Mouse (Mus musculus) liver, embryonic 16.5 days (tissue): ENCODE results near the gene Eya2. TPM values are rescaled to one million over a fixed set of nuclear protein-coding genes. Genes with fewer than 3 reads are reported as not detected.

ENCODE experiments used
- ATAC-seq: fragments of 200-750 bp; cut with Nextera tagmentation; 2 replicates; pipeline ENCODE4 v1.8.0; 2017; ENCODE audit warnings: low read depth, mild to moderate bottlenecking, moderate number of reproducible peaks, moderate library complexity
- H3K27ac ChIP-seq: fragments of 300-500 bp; sonication (generic); 2 replicates; pipeline ENCODE4 v1.5.1; 2014; ENCODE audit warnings: mild to moderate bottlenecking, low read length
- H3K27me3 ChIP-seq: fragments of 300-500 bp; sonication (generic); 2 replicates; pipeline ENCODE4 v1.6.1; 2014; ENCODE audit warnings: low read depth, low read length, mixed read lengths; ENCODE audit not compliant: control insufficient read depth, insufficient read depth
- H3K36me3 ChIP-seq: fragments of 300-500 bp; sonication (generic); 2 replicates; pipeline ENCODE4 v1.6.1; 2014; ENCODE audit warnings: mild to moderate bottlenecking; ENCODE audit not compliant: control insufficient read depth, insufficient read depth
- H3K4me1 ChIP-seq: fragments of 300-500 bp; sonication (generic); 2 replicates; pipeline ENCODE4 v1.6.1; 2014; ENCODE audit warnings: low read depth, low read length, mixed read lengths; ENCODE audit not compliant: control insufficient read depth
- H3K4me2 ChIP-seq: fragments of 300-500 bp; sonication (generic); 2 replicates; pipeline ENCODE4 v1.6.1; 2014; ENCODE audit warnings: low read depth, low read length, mixed read lengths
- H3K4me3 ChIP-seq: fragments of 300-500 bp; sonication (generic); 2 replicates; pipeline ENCODE4 v1.5.1; 2014; ENCODE audit warnings: low read depth, mild to moderate bottlenecking, low read length
- H3K9ac ChIP-seq: fragments of 300-500 bp; sonication (generic); 2 replicates; pipeline ENCODE4 v1.6.1; 2014; ENCODE audit warnings: low read depth, low read length
- H3K9me3 ChIP-seq: fragments of 300-500 bp; sonication (generic); replicated peaks from 2 replicates; pipeline ENCODE4 v1.6.1; 2016; ENCODE audit warnings: low read length; ENCODE audit not compliant: control insufficient read depth
- WGBS: fragments of 180-500 bp; shearing (Covaris S2); extraction: QIAGEN DNeasy Blood & Tissue Kit; methylation state at CpG from one replicate; pipeline ENCODE4 v1.1.7; 2014; ENCODE audit not compliant: insufficient replicate concordance; 5-methylcytosine and 5-hydroxymethylcytosine counted together
- polyA plus RNA-seq: library from polyadenylated mRNA; unstranded; fragments of >200 nt; fragmentation: Nextera tagmentation; extraction: Ambion mirVana; gene quantifications from 2 replicates; pipeline ENCODE4 v1.2.1, GENCODE M21; 2015

Gene Eya2
- polyA plus RNA-seq, 1 experiment from 2014 or later: 0.22 TPM

- ATAC-seq: no peak
- Histone ChIP-seq H3K4me3 (no peak overlapping the region), H3K27me3 (peaks cover 20% of the 10 kb centered on the region), H3K9ac (no peak overlapping the region), H3K9me3 (no peaks in the 10 kb centered on the region), H3K36me3 (no peaks in the 10 kb centered on the region), H3K27ac (no peak overlapping the region), H3K4me1 (no peaks in the 10 kb centered on the region), H3K4me2 (no peak overlapping the region)
- WGBS: 18% methylated on average over 11 of the region's 11 CpGs
These were observed 35.2 kb upstream of the Eya2 start for GRCm38 (mm10) chr2:165559506-165560235.

GRCm38 (mm10) chr2:165561861-165562260 lies 33.0 kb upstream of the Eya2 start:
- no peaks in the 10 kb centered on the region for H3K4me1 ChIP-seq
- no peaks in the 10 kb centered on the region for H3K36me3 ChIP-seq
- no peaks in the 10 kb centered on the region for H3K9me3 ChIP-seq
- no peak overlapping the region for H3K4me3 ChIP-seq
- ATAC-seq: no peak
- peaks cover 24% of the 10 kb centered on the region for H3K27me3 ChIP-seq
- H3K27ac ChIP-seq: no peak overlapping the region
- no peak overlapping the region for H3K9ac ChIP-seq
- 69% methylated on average over 6 of the region's 6 CpGs for WGBS
- no peak overlapping the region for H3K4me2 ChIP-seq

- H3K9ac ChIP-seq: no peak overlapping the region
- H3K36me3 ChIP-seq: no peaks in the 10 kb centered on the region
- H3K4me3 ChIP-seq: peak overlapping the region; percentile 21; the same call in 1 of the 2 replicates
- peaks cover 24% of the 10 kb centered on the region for H3K27me3 ChIP-seq
- no peak overlapping the region for H3K27ac ChIP-seq
- no peaks in the 10 kb centered on the region for H3K4me1 ChIP-seq
- no peak for ATAC-seq
- peak overlapping the region; percentile 33 for H3K4me2 ChIP-seq
- 2% methylated on average over 52 of the region's 52 CpGs for WGBS
- H3K9me3 ChIP-seq: no peaks in the 10 kb centered on the region
These were observed 31.4 kb upstream of the Eya2 start for GRCm38 (mm10) chr2:165563298-165564058.

GRCm38 (mm10) chr2:165564101-165564500 lies 30.7 kb upstream of the Eya2 start:
- H3K4me3 ChIP-seq: no peak overlapping the region
- no peaks in the 10 kb centered on the region for H3K9me3 ChIP-seq
- H3K27ac ChIP-seq: no peak overlapping the region
- no peaks in the 10 kb centered on the region for H3K4me1 ChIP-seq
- 57% methylated on average over 8 of the region's 8 CpGs for WGBS
- H3K36me3 ChIP-seq: no peaks in the 10 kb centered on the region
- H3K4me2 ChIP-seq: no peak overlapping the region
- H3K9ac ChIP-seq: no peak overlapping the region
- no peak for ATAC-seq
- H3K27me3 ChIP-seq: peaks cover 24% of the 10 kb centered on the region

- no peak for ATAC-seq
- 41% methylated on average over 6 of the region's 6 CpGs for WGBS
- no peak overlapping the region for H3K27ac ChIP-seq
- H3K9ac ChIP-seq: no peak overlapping the region
- no peak overlapping the region for H3K4me2 ChIP-seq
- no peaks in the 10 kb centered on the region for H3K36me3 ChIP-seq
- H3K4me1 ChIP-seq: no peaks in the 10 kb centered on the region
- H3K9me3 ChIP-seq: no peaks in the 10 kb centered on the region
- H3K4me3 ChIP-seq: no peak overlapping the region
- peaks cover 24% of the 10 kb centered on the region for H3K27me3 ChIP-seq
These were observed 30.2 kb upstream of the Eya2 start for GRCm38 (mm10) chr2:165564620-165565019.

- WGBS: 58% methylated on average over 6 of the region's 6 CpGs
- no peaks in the 10 kb centered on the region for H3K36me3 ChIP-seq
- no peak overlapping the region for H3K27ac ChIP-seq
- no peaks in the 10 kb centered on the region for H3K4me1 ChIP-seq
- no peak for ATAC-seq
- no peak overlapping the region for H3K4me3 ChIP-seq
- H3K27me3 ChIP-seq: peaks cover 24% of the 10 kb centered on the region
- no peaks in the 10 kb centered on the region for H3K9me3 ChIP-seq
- H3K4me2 ChIP-seq: no peak overlapping the region
- H3K9ac ChIP-seq: no peak overlapping the region
These were observed 27.9 kb upstream of the Eya2 start for GRCm38 (mm10) chr2:165566898-165567297.

GRCm38 (mm10) chr2:165567820-165568219 lies 27.0 kb upstream of the Eya2 start:
- Histone ChIP-seq H3K4me3 (no peak overlapping the region), H3K9me3 (no peaks in the 10 kb centered on the region), H3K27ac (no peak overlapping the region), H3K36me3 (no peaks in the 10 kb centered on the region), H3K4me2 (no peak overlapping the region), H3K4me1 (no peaks in the 10 kb centered on the region), H3K27me3 (peaks cover 20% of the 10 kb centered on the region), H3K9ac (no peak overlapping the region)
- no peak for ATAC-seq
- 56% methylated on average over 9 of the region's 9 CpGs for WGBS

GRCm38 (mm10) chr2:165568911-165569310 lies 25.9 kb upstream of the Eya2 start:
- H3K4me3 ChIP-seq: no peak overlapping the region
- H3K27me3 ChIP-seq: peaks cover 10% of the 10 kb centered on the region
- H3K27ac ChIP-seq: no peak overlapping the region
- no peak overlapping the region for H3K9ac ChIP-seq
- no peaks in the 10 kb centered on the region for H3K36me3 ChIP-seq
- no peak for ATAC-seq
- WGBS: 58% methylated on average over 6 of the region's 6 CpGs
- no peak overlapping the region for H3K4me2 ChIP-seq
- no peaks in the 10 kb centered on the region for H3K4me1 ChIP-seq
- no peaks in the 10 kb centered on the region for H3K9me3 ChIP-seq

- Histone ChIP-seq H3K4me1 (no peaks in the 10 kb centered on the region), H3K9me3 (no peaks in the 10 kb centered on the region), H3K4me3 (no peak overlapping the region), H3K4me2 (no peak overlapping the region), H3K9ac (no peak overlapping the region), H3K27me3 (no peaks in the 10 kb centered on the region), H3K27ac (no peak overlapping the region), H3K36me3 (no peaks in the 10 kb centered on the region)
- no peak for ATAC-seq
- 35% methylated on average over 4 of the region's 4 CpGs for WGBS
These were observed 23.5 kb upstream of the Eya2 start for GRCm38 (mm10) chr2:165571216-165571778.
